Mouse (Mus musculus) layer of hippocampus, postnatal 36 days (tissue): ENCODE measurements around the gene Col5a1. TPM values are rescaled to one million over a fixed set of nuclear protein-coding genes. Genes with fewer than 3 reads are reported as not detected.

Source experiments
- total RNA-seq, 2 experiments: library from RNA; stranded (reverse); gene quantifications; 2 replicates each; pipeline ENCODE4 v1.2.3; 2021

Gene Col5a1
- total RNA-seq, 2 experiments from 2014 or later: 3.6 to 3.9 TPM

Other genes starting within 250 kb of the Col5a1 start
- gene Rxra, start 210.0 kb upstream of the Col5a1 start, total RNA-seq: 10 to 100 TPM; 25.1 to 27.9 TPM
- gene Fcnb, start 198.5 kb downstream of the Col5a1 start, total RNA-seq: not detected